19 mouse cellular contexts compared by ENCODE assay signal in genomic region chr6:144163501-144163900, GRCm38 (mm10).
"Had no signal": no experiment of that assay in that cellular context is flagged by ENCODE, and none has a peak within 500 bp of the region (broad histone marks: within the 10 kb centered on the region; RNA-seq: fewer than 3 reads in every experiment).

No protein-coding gene starts in this region.

- H3K27ac ChIP-seq: lung, embryonic 15.5 days; macrophage; midbrain, embryonic 13.5 days; midbrain, embryonic 15.5 days; neural tube, embryonic 12.5 days; stomach, embryonic 15.5 days; stomach, postnatal 0 days had no signal

- ATAC-seq: liver, postnatal 0 days; lung, postnatal 0 days; midbrain, embryonic 13.5 days; midbrain, embryonic 15.5 days had no signal

- H3K36me3 ChIP-seq: lung, embryonic 15.5 days; midbrain, embryonic 13.5 days; midbrain, embryonic 15.5 days; neural tube, embryonic 12.5 days; stomach, embryonic 15.5 days had no signal

- H3K27me3 ChIP-seq: lung, embryonic 15.5 days; megakaryocyte, embryonic 14.5 days; midbrain, embryonic 13.5 days; midbrain, embryonic 15.5 days; neural tube, embryonic 12.5 days; stomach, embryonic 15.5 days had no signal

- H3K4me1 ChIP-seq: megakaryocyte, embryonic 14.5 days had no signal

- H3K4me3 ChIP-seq: lung, embryonic 15.5 days; megakaryocyte, embryonic 14.5 days; midbrain, embryonic 13.5 days; midbrain, embryonic 15.5 days; neural tube, embryonic 12.5 days; stomach, embryonic 15.5 days had no signal

- H3K9me3 ChIP-seq: lung, embryonic 15.5 days; midbrain, embryonic 13.5 days; midbrain, embryonic 15.5 days; neural tube, embryonic 12.5 days; stomach, embryonic 15.5 days had no signal

- H3K9ac ChIP-seq: liver, postnatal 0 days; lung, embryonic 15.5 days; midbrain, embryonic 13.5 days; midbrain, embryonic 15.5 days; neural tube, embryonic 12.5 days; stomach, embryonic 15.5 days had no signal

- H3K4me2 ChIP-seq: lung, embryonic 15.5 days; midbrain, embryonic 11.5 days; midbrain, embryonic 13.5 days; midbrain, embryonic 15.5 days; neural tube, embryonic 12.5 days; stomach, embryonic 15.5 days had no signal

- DNase-seq: liver, postnatal 0 days; lung, adult 2 months; lung, postnatal 14 days; lung, postnatal 36 days; right cerebral cortex, postnatal 14 days; spleen, adult 18-20 months; thymus, adult 2 months; thymus, postnatal 25 days; thymus, postnatal 4 days had no signal
